Mouse (Mus musculus) hindbrain, postnatal 0 days (tissue): ENCODE measurements around the gene Plbd1. TPM values are rescaled to one million over a fixed set of nuclear protein-coding genes. Genes with fewer than 3 reads are reported as not detected.
A peak's percentile ranks its signal among the peaks of the same experiment; 100 is the strongest.

Experiments used
- ATAC-seq: fragments of 200-750 bp; cut with Nextera tagmentation; 2 replicates; pipeline ENCODE4 v1.8.0; 2017; ENCODE audit warnings: mild to moderate bottlenecking, moderate TSS enrichment, moderate library complexity
- DNase-seq: peaks from one replicate; pipeline ENCODE4 v3.0.0-alpha.2; 2015; ENCODE audit warnings: low spot score
- H3K27ac ChIP-seq: fragments of 300-500 bp; sonication (generic); 2 replicates; pipeline ENCODE4 v1.5.1; 2014; ENCODE audit warnings: mild to moderate bottlenecking
- H3K27me3 ChIP-seq: fragments of 300-500 bp; sonication (generic); 2 replicates; pipeline ENCODE4 v1.6.1; 2014; ENCODE audit warnings: low read length, mixed read lengths; ENCODE audit not compliant: insufficient read depth
- H3K36me3 ChIP-seq: fragments of 300-500 bp; sonication (generic); 2 replicates; pipeline ENCODE4 v1.6.1; 2014; ENCODE audit warnings: low read length, mixed read lengths; ENCODE audit not compliant: insufficient read depth
- H3K4me1 ChIP-seq: fragments of 300-500 bp; sonication (generic); 2 replicates; pipeline ENCODE4 v1.6.1; 2014; ENCODE audit warnings: antibody characterized with exemption, low read length, mixed read lengths; ENCODE audit not compliant: insufficient read depth
- H3K4me2 ChIP-seq: fragments of 300-500 bp; sonication (generic); 2 replicates; pipeline ENCODE4 v1.6.1; 2014; ENCODE audit warnings: low read depth, mild to moderate bottlenecking, low read length, moderate library complexity, mixed read lengths
- H3K4me3 ChIP-seq: fragments of 300-500 bp; sonication (generic); 2 replicates; pipeline ENCODE4 v1.5.1; 2014; ENCODE audit warnings: low read length
- H3K9ac ChIP-seq: fragments of 300-500 bp; sonication (generic); replicated peaks from 2 replicates; pipeline ENCODE4 v1.6.1; 2014; ENCODE audit warnings: mild to moderate bottlenecking, low read length, moderate library complexity, mixed read lengths
- H3K9me3 ChIP-seq: fragments of 300-500 bp; sonication (generic); 2 replicates; pipeline ENCODE4 v1.6.1; 2016; ENCODE audit warnings: low read length, mixed read lengths
- CTCF ChIP-seq: IDR thresholded peaks from 2 replicates; pipeline ENCODE4 v1.5.1; 2016; ENCODE audit warnings: antibody characterized with exemption, control low read depth, low read depth
- WGBS: fragments of 180-500 bp; shearing (Covaris S2); extraction: QIAGEN DNeasy Blood & Tissue Kit; methylation state at CpG from one replicate; pipeline ENCODE4 v1.1.7; 2014; 5-methylcytosine and 5-hydroxymethylcytosine counted together
- polyA plus RNA-seq: library from polyadenylated mRNA; unstranded; fragments of >200 nt; fragmentation: Nextera tagmentation; extraction: Ambion mirVana; gene quantifications from 2 replicates; pipeline ENCODE4 v1.2.1, GENCODE M21; 2015
- total RNA-seq: library from RNA; depleted of rRNA; stranded (reverse); fragments of >200 nt; gene quantifications from 2 replicates; pipeline ENCODE4 v1.2.3, GENCODE M21; 2014; rRNA removed

The Plbd1 gene
- 0.32 TPM in 1 of 2 replicates, not detected in the other for total RNA-seq
- 1.3 and 1.4 TPM in 2 replicates for polyA plus RNA-seq

- 3% methylated on average over 19 of the region's 19 CpGs for WGBS
- H3K9me3 ChIP-seq, result no peaks in the 10 kb centered on the region
- no peak within 1 kb of the TSS for H3K27ac ChIP-seq
- H3K4me3 ChIP-seq, result peak within 1 kb of the TSS; percentile 27
- peak within 1 kb of the TSS; percentile 51 for H3K4me2 ChIP-seq
- peak; percentile 30 for DNase-seq
- peaks cover 20% of the 10 kb centered on the region; the same call in 1 of the 2 replicates for H3K27me3 ChIP-seq
- H3K9ac ChIP-seq, result no peak within 1 kb of the TSS
- no peak; the same call in 1 of the 2 replicates for ATAC-seq
- H3K4me1 ChIP-seq, result peaks cover 6% of the 10 kb centered on the region; the same call in 1 of the 2 replicates
- no peaks in the 10 kb centered on the region for H3K36me3 ChIP-seq
- no peak for TF ChIP-seq CTCF
Observed at GRCm38 (mm10) chr6:136661706-136662016, at the start of gene Plbd1. Gene Plbd1 (minus strand): TSS chr6:136661928.

DNA sequence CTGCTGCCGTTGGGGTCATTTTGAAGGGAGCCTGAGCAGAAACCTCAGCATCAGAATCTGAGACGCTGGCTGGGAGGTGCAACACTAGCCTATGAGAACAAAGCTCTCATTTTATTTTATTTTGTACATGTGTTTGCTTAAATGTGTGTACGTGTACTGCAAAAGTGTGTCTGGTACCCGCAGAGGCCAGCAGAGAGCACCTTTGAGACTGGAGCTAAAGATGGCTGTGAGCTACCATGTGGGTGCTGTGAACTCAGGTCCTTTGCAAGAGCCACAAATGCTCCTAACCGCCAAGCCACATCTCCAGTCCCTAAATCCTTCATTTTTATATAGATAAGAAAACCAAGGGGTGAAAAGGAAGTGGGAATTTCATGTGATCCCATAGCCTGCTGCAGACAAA, 48.7 kb upstream of the Plbd1 start:
- Histone ChIP-seq H3K9ac (no peak overlapping the region), H3K4me1 (no peaks in the 10 kb centered on the region), H3K27ac (no peak overlapping the region), H3K4me3 (no peak overlapping the region), H3K36me3 (no peaks in the 10 kb centered on the region), H3K27me3 (no peaks in the 10 kb centered on the region), H3K4me2 (no peak overlapping the region), H3K9me3 (no peaks in the 10 kb centered on the region)
- TF ChIP-seq CTCF, result no peak
- DNase-seq, result no peak
- 90% methylated on average over 5 of the region's 5 CpGs for WGBS
- ATAC-seq, result no peak

DNA sequence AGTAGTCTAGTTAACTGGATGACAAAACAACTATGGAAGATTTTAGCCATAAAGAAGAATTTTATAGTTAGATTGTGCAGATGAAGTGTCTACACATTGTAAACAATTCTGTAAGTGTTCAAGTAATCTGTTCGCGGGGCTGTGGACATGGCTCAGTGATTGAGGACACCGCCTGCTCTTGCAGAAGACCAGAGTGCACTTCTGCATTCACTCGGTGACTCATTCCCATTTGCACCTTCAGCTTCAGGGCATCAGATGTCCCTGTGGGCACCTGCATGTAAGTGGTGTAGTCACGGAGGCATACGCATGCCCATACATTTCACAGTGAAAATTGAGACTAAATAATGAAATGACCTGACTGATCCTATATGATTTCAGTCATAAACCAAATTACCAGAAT, 46.9 kb upstream of the Plbd1 start:
- H3K27me3 ChIP-seq, result no peaks in the 10 kb centered on the region
- ATAC-seq (no peak), DNase-seq (no peak)
- no peak overlapping the region for H3K27ac ChIP-seq
- 94% methylated on average over 6 of the region's 6 CpGs for WGBS
- TF ChIP-seq CTCF, result no peak
- no peak overlapping the region for H3K4me2 ChIP-seq
- no peak overlapping the region for H3K4me3 ChIP-seq
- no peaks in the 10 kb centered on the region for H3K4me1 ChIP-seq
- no peaks in the 10 kb centered on the region for H3K36me3 ChIP-seq
- no peaks in the 10 kb centered on the region for H3K9me3 ChIP-seq
- no peak overlapping the region for H3K9ac ChIP-seq

DNA sequence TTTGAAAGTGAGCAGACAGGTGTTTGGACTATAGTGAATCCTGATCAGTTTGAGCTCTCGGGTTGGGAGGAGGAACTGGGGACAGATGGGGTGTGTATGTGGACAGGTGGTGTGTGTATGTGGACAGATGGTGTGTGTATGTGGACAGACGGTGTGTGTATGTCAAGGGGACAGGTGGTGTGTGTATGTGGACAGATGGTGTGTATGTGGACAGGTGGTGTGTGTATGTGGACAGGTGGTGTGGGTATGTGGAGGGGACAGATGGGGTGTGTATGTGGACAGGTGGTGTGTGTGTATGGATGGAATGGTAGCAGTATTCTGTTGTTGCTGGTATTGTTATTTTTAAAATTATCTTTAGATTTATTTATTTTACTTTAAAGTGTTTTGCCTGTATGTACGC, 40.1 kb upstream of the Plbd1 start:
- no peaks in the 10 kb centered on the region for H3K9me3 ChIP-seq
- no peak overlapping the region for H3K27ac ChIP-seq
- DNase-seq (no peak), ATAC-seq (no peak)
- WGBS, result 88% methylated on average over 3 of the region's 3 CpGs
- H3K9ac ChIP-seq, result no peak overlapping the region
- no peak for TF ChIP-seq CTCF
- no peak overlapping the region for H3K4me3 ChIP-seq
- H3K4me2 ChIP-seq, result no peak overlapping the region
- no peaks in the 10 kb centered on the region for H3K27me3 ChIP-seq
- no peaks in the 10 kb centered on the region for H3K4me1 ChIP-seq
- H3K36me3 ChIP-seq, result no peaks in the 10 kb centered on the region

GRCm38 (mm10) chr6:136701185-136701584, 39.5 kb upstream of the Plbd1 start:
- ATAC-seq, result no peak
- H3K4me1 ChIP-seq, result no peaks in the 10 kb centered on the region
- no peak for TF ChIP-seq CTCF

GRCm38 (mm10) chr6:136691314-136691713, 29.6 kb upstream of the Plbd1 start:
- Histone ChIP-seq H3K36me3 (no peaks in the 10 kb centered on the region), H3K9ac (no peak overlapping the region), H3K4me2 (no peak overlapping the region), H3K27ac (no peak overlapping the region), H3K4me3 (no peak overlapping the region), H3K27me3 (no peaks in the 10 kb centered on the region), H3K9me3 (no peaks in the 10 kb centered on the region), H3K4me1 (no peaks in the 10 kb centered on the region)
- DNase-seq, result no peak
- WGBS, result 89% methylated on average over 6 of the region's 6 CpGs
- peak; percentile 25; the same call in 1 of the 2 replicates for TF ChIP-seq CTCF
- no peak for ATAC-seq

More at GRCm38 (mm10) chr6:136701185-136701584, 39.5 kb upstream of the Plbd1 start:
- Histone ChIP-seq H3K27ac (no peak overlapping the region), H3K4me2 (no peak overlapping the region), H3K9ac (no peak overlapping the region), H3K27me3 (no peaks in the 10 kb centered on the region), H3K9me3 (no peaks in the 10 kb centered on the region), H3K36me3 (no peaks in the 10 kb centered on the region), H3K4me3 (no peak overlapping the region)
- WGBS, result 82% methylated on average over 5 of the region's 5 CpGs
- no peak for DNase-seq

- DNase-seq (no peak), ATAC-seq (no peak)
- no peaks in the 10 kb centered on the region for H3K36me3 ChIP-seq
- H3K4me3 ChIP-seq, result no peak overlapping the region
- H3K4me2 ChIP-seq, result no peak overlapping the region
- no peaks in the 10 kb centered on the region for H3K9me3 ChIP-seq
- no peak overlapping the region for H3K27ac ChIP-seq
- H3K4me1 ChIP-seq, result no peaks in the 10 kb centered on the region
- H3K27me3 ChIP-seq, result no peaks in the 10 kb centered on the region
- no peak for TF ChIP-seq CTCF
- no peak overlapping the region for H3K9ac ChIP-seq
- 86% methylated on average over 5 of the region's 5 CpGs for WGBS
Observed at GRCm38 (mm10) chr6:136690527-136690926, 28.8 kb upstream of the Plbd1 start.
